Mouse (Mus musculus) bone marrow, adult 2 months (tissue): ENCODE results near the gene Zscan2.

Source experiments
- CTCF ChIP-seq: fragments of 200-500 bp; IDR thresholded peaks from 2 replicates; pipeline ENCODE4 v1.5.1; 2011; ENCODE audit warnings: low read length, control low read depth; ENCODE audit not compliant: control insufficient read depth, insufficient read depth
- POLR2A ChIP-seq: fragments of 200-500 bp; IDR thresholded peaks from 2 replicates; pipeline ENCODE4 v1.6.1; 2011; ENCODE audit warnings: low read depth, mild to moderate bottlenecking, control low read depth, low read length, borderline replicate concordance; ENCODE audit not compliant: control insufficient read depth

- TF ChIP-seq CTCF (no peak), POLR2A (no peak)
These were observed 2.8 kb downstream of the Zscan2 start for GRCm38 (mm10) chr7:80863520-80863919.
